Mouse (Mus musculus): ENCODE data around the gene Creb5.

GRCm38 (mm10) chr6:53395208-53395607 is 108.1 kb downstream of the Creb5 start:
- TF ChIP-seq CTCF (IDR thresholded peaks at IDR 0.05; ENCODE audit: control insufficient read depth, insufficient read depth, insufficient read length) (no peak), MYOD1 (IDR thresholded peaks at IDR 0.05; ENCODE audit: control insufficient read depth, insufficient read length, low read depth) (no peak), MAX (IDR thresholded peaks at IDR 0.05) (no peak), MYOG (IDR thresholded peaks at IDR 0.05; ENCODE audit: control insufficient read depth, extremely low read depth, insufficient read length) (no peak)
